Mouse (Mus musculus) heart, adult 2 months (tissue): ENCODE data around the gene Foxk2.
A peak's percentile ranks its signal among the peaks of the same experiment; 100 is the strongest.
"Not testable (repeated sequence)": the region's sequence is repeated elsewhere in the genome, so short reads cannot be mapped to it uniquely, and the experiment has no call there.

Experiments used
- CTCF ChIP-seq: fragments of 200-600 bp; IDR thresholded peaks from 2 replicates; pipeline ENCODE4 v1.8.1; 2022; ENCODE audit warnings: antibody characterized with exemption, mild to moderate bottlenecking, moderate library complexity
- EP300 ChIP-seq: fragments of 200-500 bp; IDR thresholded peaks from 2 replicates; pipeline ENCODE4 v1.6.1; 2011; ENCODE audit warnings: low read depth, low read length, control low read depth; ENCODE audit not compliant: insufficient read depth
- POLR2A ChIP-seq: fragments of 200-500 bp; IDR thresholded peaks from 2 replicates; pipeline ENCODE4 v1.6.1; 2011; ENCODE audit warnings: mild to moderate bottlenecking, low read depth, low read length, control low read depth; ENCODE audit not compliant: insufficient read depth

DNA sequence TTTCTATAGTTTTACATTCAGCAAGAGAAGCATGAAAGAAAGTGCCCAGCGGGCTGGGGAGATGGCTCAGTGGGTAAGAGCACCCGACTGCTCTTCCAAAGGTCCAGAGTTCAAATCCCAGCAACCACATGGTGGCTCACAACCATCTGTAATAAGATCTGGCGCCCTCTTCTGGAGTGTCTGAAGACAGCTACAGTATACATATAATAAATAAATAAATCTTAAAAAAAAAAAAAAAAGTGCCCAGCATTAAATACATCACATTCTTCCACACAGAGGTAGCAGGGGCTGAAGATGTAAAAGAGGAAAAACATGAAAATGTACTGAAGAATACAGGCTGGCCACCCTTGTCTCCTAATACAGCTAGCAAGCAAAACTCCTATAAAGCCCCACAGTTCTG lies 88.9 kb downstream of the Foxk2 start:
- TF ChIP-seq POLR2A, EP300: not testable (repeated sequence)
- peak; percentile 33 for TF ChIP-seq CTCF
